Comparison of ENCODE assay signal across 29 mouse cellular contexts in genomic region chr1:135993470-135993869, GRCm38 (mm10). TPM values are rescaled to one million over a fixed set of nuclear protein-coding genes. Genes with fewer than 3 reads are reported as not detected.
DNase-seq lines count a peak whose midpoint lies in the region; ATAC-seq lines count a peak whose summit lies in the region.
"Had no signal": no experiment of that assay in that cellular context is flagged by ENCODE, and none has a peak within 500 bp of the region (broad histone marks: within the 10 kb centered on the region; RNA-seq: fewer than 3 reads in every experiment).

No protein-coding gene starts in this region.

- H3K27ac ChIP-seq in embryonic facial prominence, embryonic 14.5 days (replicated peaks; ENCODE audit: low read depth, low read length): no peak overlapping the region
- no peak overlapping the region for H3K27ac ChIP-seq in embryonic facial prominence, embryonic 10.5 days (replicated peaks)
- no peak overlapping the region for H3K27ac ChIP-seq in limb, embryonic 15.5 days
- H3K27ac ChIP-seq in limb, embryonic 10.5 days: no peak overlapping the region
- H3K27ac ChIP-seq: forebrain, embryonic 12.5 days; heart, embryonic 10.5 days; left cerebral cortex, adult 2 months; liver, embryonic 14.5 days; macrophage; midbrain, embryonic 10.5 days had no signal

- no peaks in the 10 kb centered on the region for H3K27me3 ChIP-seq in embryonic facial prominence, embryonic 14.5 days (replicated peaks; ENCODE audit: control insufficient read depth, insufficient read depth, low read length)
- H3K27me3 ChIP-seq in embryonic facial prominence, embryonic 10.5 days (replicated peaks; ENCODE audit: low read depth, poor library complexity, severe bottlenecking): 0 out of 2 replicates have a peak, but pooled peaks cover 4% of the 10 kb centered on the region
- peaks cover 4% of the 10 kb centered on the region; the same call in 1 of the 2 replicates for H3K27me3 ChIP-seq in limb, embryonic 15.5 days
- H3K27me3 ChIP-seq in limb, embryonic 10.5 days (ENCODE audit: low read depth, poor library complexity, severe bottlenecking): no peaks in the 10 kb centered on the region

- no peak overlapping the region for H3K9ac ChIP-seq in embryonic facial prominence, embryonic 14.5 days (ENCODE audit: low read depth, low read length)
- H3K9ac ChIP-seq in limb, embryonic 15.5 days: no peak overlapping the region
- H3K9ac ChIP-seq: forebrain, embryonic 12.5 days; liver, embryonic 14.5 days had no signal

- H3K4me2 ChIP-seq in embryonic facial prominence, embryonic 14.5 days (ENCODE audit: low read depth, low read length): no peak overlapping the region
- no peak overlapping the region for H3K4me2 ChIP-seq in limb, embryonic 15.5 days
- H3K4me2 ChIP-seq: forebrain, embryonic 12.5 days had no signal

- H3K4me1 ChIP-seq in embryonic facial prominence, embryonic 14.5 days (ENCODE audit: control insufficient read depth, insufficient read depth, low read length): no peaks in the 10 kb centered on the region
- H3K4me1 ChIP-seq in embryonic facial prominence, embryonic 10.5 days: peaks cover 5% of the 10 kb centered on the region; the same call in 1 of the 2 replicates
- no peaks in the 10 kb centered on the region for H3K4me1 ChIP-seq in limb, embryonic 15.5 days
- peaks cover 3% of the 10 kb centered on the region for H3K4me1 ChIP-seq in limb, embryonic 10.5 days
- H3K4me1 ChIP-seq: forebrain, embryonic 12.5 days; midbrain, embryonic 10.5 days had no signal

- WGBS in embryonic facial prominence, embryonic 14.5 days: 78% methylated on average over 4 of the region's 4 CpGs
- 77% methylated on average over 4 of the region's 4 CpGs for whole genome bisulfite sequencing in embryonic facial prominence, embryonic 10.5 days
- WGBS in limb, embryonic 15.5 days: 60% methylated on average over 4 of the region's 4 CpGs
- WGBS in limb, embryonic 10.5 days: 72% methylated on average over 4 of the region's 4 CpGs

- H3K36me3 ChIP-seq in embryonic facial prominence, embryonic 14.5 days (ENCODE audit: control insufficient read depth, insufficient read depth, low read length): no peaks in the 10 kb centered on the region
- H3K36me3 ChIP-seq in embryonic facial prominence, embryonic 10.5 days (replicated peaks): no peaks in the 10 kb centered on the region
- no peaks in the 10 kb centered on the region for H3K36me3 ChIP-seq in limb, embryonic 15.5 days
- H3K36me3 ChIP-seq in limb, embryonic 10.5 days: no peaks in the 10 kb centered on the region
- H3K36me3 ChIP-seq: forebrain, embryonic 12.5 days; G1E; heart, embryonic 10.5 days; midbrain, embryonic 10.5 days had no signal

- peak; percentile 16 for DNase-seq in embryonic facial prominence, embryonic 14.5 days (ENCODE audit: low spot score)
- no peak for DNase-seq in embryonic facial prominence, embryonic 10.5 days (ENCODE audit: low spot score)
- DNase-seq in limb, embryonic 10.5 days (ENCODE audit: low spot score): no peak
- DNase-seq in NIH3T3 (ENCODE audit: low read depth): peak; percentile 7
- DNase-seq in kidney, postnatal 14 days: peak; percentile 54
- DNase-seq in natural killer cell, adult 2 months (ENCODE audit: low spot score in 2 of 2): no peak
- DNase-seq: adrenal gland, postnatal 25 days; cerebellum, adult 18-20 months; cerebellum, postnatal 36 days; gastrocnemius, postnatal 36 days; layer of hippocampus, adult 9-11 months; left cerebral cortex, postnatal 4 days; right cerebral cortex, adult 18-20 months; thymus, postnatal 4 days had no signal

- H3K4me3 ChIP-seq in embryonic facial prominence, embryonic 14.5 days (ENCODE audit: low read depth, low read length): no peak overlapping the region
- no peak overlapping the region for H3K4me3 ChIP-seq in embryonic facial prominence, embryonic 10.5 days
- H3K4me3 ChIP-seq in limb, embryonic 15.5 days: no peak overlapping the region
- H3K4me3 ChIP-seq in limb, embryonic 10.5 days: no peak overlapping the region
- H3K4me3 ChIP-seq: forebrain, embryonic 12.5 days; heart, embryonic 10.5 days; left cerebral cortex, adult 2 months; midbrain, embryonic 10.5 days had no signal

- ATAC-seq in embryonic facial prominence, embryonic 14.5 days (ENCODE audit: low read depth): no peak; the same call in 1 of the 2 replicates
- peak; percentile 9; the same call in 1 of the 2 replicates for ATAC-seq in limb, embryonic 15.5 days (ENCODE audit: insufficient number of reproducible peaks, low FRiP score, low TSS enrichment, low read depth)
- ATAC-seq in cerebellum, adult (ENCODE audit: insufficient number of reproducible peaks, low FRiP score, low TSS enrichment): no peak
- ATAC-seq: inflammation-experienced regulatory T-cells, adult 6 months had no signal

- H3K9me3 ChIP-seq in embryonic facial prominence, embryonic 14.5 days (ENCODE audit: control insufficient read depth, low read length): no peaks in the 10 kb centered on the region
- no peaks in the 10 kb centered on the region for H3K9me3 ChIP-seq in embryonic facial prominence, embryonic 10.5 days
- no peaks in the 10 kb centered on the region for H3K9me3 ChIP-seq in limb, embryonic 15.5 days
- no peaks in the 10 kb centered on the region for H3K9me3 ChIP-seq in limb, embryonic 10.5 days (replicated peaks)
- H3K9me3 ChIP-seq: forebrain, embryonic 12.5 days; G1E; heart, embryonic 10.5 days; midbrain, embryonic 10.5 days had no signal

RNA-seq across cellular contexts. Expression of gene Igfn1, which starts 12.7 kb away (rescaled TPM):
- polyA plus RNA-seq in embryonic facial prominence, embryonic 14.5 days (2014; fragmentation: Nextera tagmentation; extraction: Ambion mirVana): 0.09 TPM in 1 of 2 replicates, not detected in the other
- polyA plus RNA-seq in embryonic facial prominence, embryonic 10.5 days (2016; fragmentation: Nextera tagmentation; extraction: Ambion mirVana): 0.04 TPM in 1 of 2 replicates, not detected in the other
- polyA plus RNA-seq in limb, embryonic 15.5 days (2015; fragmentation: Nextera tagmentation; extraction: Ambion mirVana): 0.09 and 0.14 TPM in 2 replicates
- polyA plus RNA-seq in limb, embryonic 10.5 days (2016; fragmentation: Nextera tagmentation; extraction: Ambion mirVana): 0.04 TPM in 1 of 2 replicates, not detected in the other
- polyA plus RNA-seq: forebrain, embryonic 12.5 days; heart, embryonic 10.5 days; hindbrain, embryonic 11.5 days; inflammation-experienced regulatory T-cells, adult 6 months; liver, embryonic 14.5 days; lung, embryonic 16.5 days; macrophage; midbrain, embryonic 10.5 days; midbrain, postnatal 0 days had no signal

RNA-seq across cellular contexts. Expression of gene Tmem9, which starts 14.5 kb away (rescaled TPM):
- polyA plus RNA-seq in embryonic facial prominence, embryonic 14.5 days (2014; fragmentation: Nextera tagmentation; extraction: Ambion mirVana): 93.3 and 112 TPM in 2 replicates
- polyA plus RNA-seq in embryonic facial prominence, embryonic 10.5 days (2016; fragmentation: Nextera tagmentation; extraction: Ambion mirVana): 139 and 142 TPM in 2 replicates
- polyA plus RNA-seq in limb, embryonic 15.5 days (2015; fragmentation: Nextera tagmentation; extraction: Ambion mirVana): 176 and 178 TPM in 2 replicates
- 147 and 162 TPM in 2 replicates for polyA plus RNA-seq in limb, embryonic 10.5 days (2016; fragmentation: Nextera tagmentation; extraction: Ambion mirVana)

RNA-seq across cellular contexts. Expression of gene Ascl5, which starts 57.1 kb away (rescaled TPM):
- 0.67 TPM in 1 of 2 replicates, not detected in the other for polyA plus RNA-seq in embryonic facial prominence, embryonic 14.5 days (2014; fragmentation: Nextera tagmentation; extraction: Ambion mirVana)
- 0.47 TPM in 1 of 2 replicates, not detected in the other for polyA plus RNA-seq in embryonic facial prominence, embryonic 10.5 days (2016; fragmentation: Nextera tagmentation; extraction: Ambion mirVana)
- not detected in 2 replicates for polyA plus RNA-seq in limb, embryonic 15.5 days (2015; fragmentation: Nextera tagmentation; extraction: Ambion mirVana)
- polyA plus RNA-seq in limb, embryonic 10.5 days (2016; fragmentation: Nextera tagmentation; extraction: Ambion mirVana): not detected in 2 replicates
- polyA plus RNA-seq: forebrain, embryonic 12.5 days; G1E; heart, embryonic 10.5 days; heart, postnatal 0 days; hindbrain, embryonic 11.5 days; inflammation-experienced regulatory T-cells, adult 6 months; liver, embryonic 14.5 days; lung, embryonic 16.5 days; macrophage; midbrain, embryonic 10.5 days; testis, adult 2 months had no signal

RNA-seq across cellular contexts. Expression of gene Cacna1s, which starts 59.1 kb away (rescaled TPM):
- polyA plus RNA-seq in embryonic facial prominence, embryonic 14.5 days (2014; fragmentation: Nextera tagmentation; extraction: Ambion mirVana): 11.2 and 12.1 TPM in 2 replicates
- polyA plus RNA-seq in embryonic facial prominence, embryonic 10.5 days (2016; fragmentation: Nextera tagmentation; extraction: Ambion mirVana): 0.06 and 0.16 TPM in 2 replicates
- 5.2 and 11.0 TPM in 2 replicates for polyA plus RNA-seq in limb, embryonic 15.5 days (2015; fragmentation: Nextera tagmentation; extraction: Ambion mirVana)
- 0.06 TPM in 1 of 2 replicates, not detected in the other for polyA plus RNA-seq in limb, embryonic 10.5 days (2016; fragmentation: Nextera tagmentation; extraction: Ambion mirVana)
- polyA plus RNA-seq: G1E; liver, embryonic 14.5 days; macrophage; midbrain, embryonic 10.5 days had no signal

Comparison
In these comparisons a context has a peak if more than half of its experiments do, and no peak if none do; other contexts are left out.
1. DNase-seq: peak in embryonic facial prominence, embryonic 14.5 days (single experiment), NIH3T3 (single experiment) and kidney, postnatal 14 days (single experiment); none in embryonic facial prominence, embryonic 10.5 days (single experiment), limb, embryonic 10.5 days (single experiment) and natural killer cell, adult 2 months (0 of 2).